Mouse (Mus musculus) G1E (cell line): Measurements from ENCODE around the gene Fuom.

Experiments used
- CTCF ChIP-seq: IDR thresholded peaks from 2 replicates; pipeline ENCODE4 v1.5.1; 2012; ENCODE audit warnings: low read depth, low read length, inconsistent platforms, mixed read lengths
- GATA1 ChIP-seq: IDR thresholded peaks from 2 replicates; pipeline ENCODE4 v1.6.1; 2012; ENCODE audit warnings: borderline replicate concordance, low read length, inconsistent platforms, mixed read lengths
- POLR2AphosphoS5 ChIP-seq: IDR thresholded peaks from 2 replicates; pipeline ENCODE4 v1.6.1; 2012; ENCODE audit warnings: low read depth, low read length, inconsistent platforms; ENCODE audit not compliant: insufficient replicate concordance
- TAL1 ChIP-seq: conservative IDR thresholded peaks from 2 replicates; pipeline ENCODE4 v1.6.1; 2012; ENCODE audit warnings: low read depth, low read length, inconsistent platforms, mixed read lengths

GRCm38 (mm10) chr7:140092924-140093528 lies 9.2 kb downstream of the Fuom start, which contains the start of gene Prap1:
- TF ChIP-seq CTCF (no peak), POLR2AphosphoS5 (no peak), GATA1 (no peak), TAL1 (no peak)
